Mouse (Mus musculus) heart, adult 2 months (tissue): ENCODE data around the gene Slc12a5.

Source experiments
- CTCF ChIP-seq: fragments of 200-600 bp; IDR thresholded peaks from 2 replicates; pipeline ENCODE4 v1.8.1; 2022; ENCODE audit warnings: antibody characterized with exemption, mild to moderate bottlenecking, moderate library complexity
- EP300 ChIP-seq: fragments of 200-500 bp; IDR thresholded peaks from 2 replicates; pipeline ENCODE4 v1.6.1; 2011; ENCODE audit warnings: low read depth, low read length, control low read depth; ENCODE audit not compliant: insufficient read depth
- POLR2A ChIP-seq: fragments of 200-500 bp; IDR thresholded peaks from 2 replicates; pipeline ENCODE4 v1.6.1; 2011; ENCODE audit warnings: mild to moderate bottlenecking, low read depth, low read length, control low read depth; ENCODE audit not compliant: insufficient read depth

- TF ChIP-seq CTCF = no peak
- TF ChIP-seq POLR2A = no peak
- TF ChIP-seq EP300 = no peak
Measured at GRCm38 (mm10) chr2:164956195-164956594, 4.4 kb upstream of the Slc12a5 start.
